Mouse (Mus musculus): ENCODE data around the gene Usp32. TPM values are rescaled to one million over a fixed set of nuclear protein-coding genes. Genes with fewer than 3 reads are reported as not detected.

The Usp32 gene
- polyA plus RNA-seq, 1 experiment from 2014 or later: 3.5 TPM

Other genes starting within 250 kb of the Usp32 start
- 53.3 and 55.6 TPM in 2 replicates for gene Znhit3, start 223.8 kb downstream of the Usp32 start, polyA plus RNA-seq (2015; fragmentation: Nextera tagmentation; extraction: Ambion mirVana)
- 0.70 and 0.98 TPM in 2 replicates for gene Car4, start 182.4 kb downstream of the Usp32 start, polyA plus RNA-seq (2015; fragmentation: Nextera tagmentation; extraction: Ambion mirVana)
- 0.44 TPM in 1 of 2 replicates, not detected in the other for gene 1700125H20Rik, start 30.2 kb upstream of the Usp32 start, polyA plus RNA-seq (2015; fragmentation: Nextera tagmentation; extraction: Ambion mirVana)
- 38.9 and 39.0 TPM in 2 replicates for gene Appbp2, start 95.0 kb upstream of the Usp32 start, polyA plus RNA-seq (2015; fragmentation: Nextera tagmentation; extraction: Ambion mirVana)
- gene Ppm1d, start 171.1 kb upstream of the Usp32 start, polyA plus RNA-seq (2015; fragmentation: Nextera tagmentation; extraction: Ambion mirVana): 14.6 and 15.9 TPM in 2 replicates
- 38.4 and 40.0 TPM in 2 replicates for gene Bcas3, start 213.0 kb upstream of the Usp32 start, polyA plus RNA-seq (2015; fragmentation: Nextera tagmentation; extraction: Ambion mirVana)

All from lung, embryonic 16.5 days (tissue).